ENCODE assay signal across 10 mouse cellular contexts in genomic region chr12:80365345-80365744, GRCm38 (mm10).
DNase-seq lines count a peak whose midpoint lies in the region; ATAC-seq and TF ChIP-seq lines count a peak whose summit lies in the region.
"Had no signal": no experiment of that assay in that cellular context is flagged by ENCODE, and none has a peak within 500 bp of the region (broad histone marks: within the 10 kb centered on the region; RNA-seq: fewer than 3 reads in every experiment).

No protein-coding gene starts in this region.

- H3K4me3 ChIP-seq in embryonic facial prominence, embryonic 12.5 days: no peak overlapping the region
- H3K4me3 ChIP-seq in embryonic facial prominence, embryonic 10.5 days: no peak overlapping the region
- no peak overlapping the region for H3K4me3 ChIP-seq in kidney, postnatal 0 days (replicated peaks; ENCODE audit: low read depth, low read length)
- H3K4me3 ChIP-seq in cortical plate, adult 2 months (ENCODE audit: insufficient read depth, low read length): no peak overlapping the region
- H3K4me3 ChIP-seq in limb, embryonic 12.5 days (replicated peaks): no peak overlapping the region

- no peaks in the 10 kb centered on the region for H3K9me3 ChIP-seq in embryonic facial prominence, embryonic 12.5 days
- H3K9me3 ChIP-seq in embryonic facial prominence, embryonic 10.5 days: no peaks in the 10 kb centered on the region
- no peaks in the 10 kb centered on the region for H3K9me3 ChIP-seq in kidney, postnatal 0 days (replicated peaks; ENCODE audit: low read length)
- no peaks in the 10 kb centered on the region for H3K9me3 ChIP-seq in limb, embryonic 12.5 days

- H3K27me3 ChIP-seq in embryonic facial prominence, embryonic 12.5 days: no peaks in the 10 kb centered on the region
- no peaks in the 10 kb centered on the region for H3K27me3 ChIP-seq in embryonic facial prominence, embryonic 10.5 days (replicated peaks; ENCODE audit: low read depth, poor library complexity, severe bottlenecking)
- H3K27me3 ChIP-seq in kidney, postnatal 0 days (ENCODE audit: insufficient read depth, low read length): no peaks in the 10 kb centered on the region
- no peaks in the 10 kb centered on the region for H3K27me3 ChIP-seq in limb, embryonic 12.5 days

- no peak for ATAC-seq in embryonic facial prominence, embryonic 12.5 days (ENCODE audit: insufficient number of reproducible peaks, insufficient read depth, low FRiP score, low TSS enrichment)
- no peak for ATAC-seq in kidney, postnatal 0 days (replicated peaks; ENCODE audit: low FRiP score, low read depth)
- ATAC-seq in limb, embryonic 12.5 days (ENCODE audit: insufficient number of reproducible peaks, insufficient read depth, low FRiP score, low TSS enrichment, low read depth): no peak

- TF ChIP-seq CTCF in kidney, postnatal 0 days (IDR thresholded peaks at IDR 0.05; ENCODE audit: low read depth): no peak
- TF ChIP-seq CTCF in cortical plate, adult 2 months (IDR thresholded peaks at IDR 0.05; ENCODE audit: extremely low read depth, insufficient read depth, low read length): no peak

- no peak overlapping the region for H3K9ac ChIP-seq in embryonic facial prominence, embryonic 12.5 days
- H3K9ac ChIP-seq in kidney, postnatal 0 days (ENCODE audit: low read depth, low read length): no peak overlapping the region
- H3K9ac ChIP-seq in limb, embryonic 12.5 days (replicated peaks): no peak overlapping the region

- 0 out of 2 replicates have a peak, but pooled peaks cover 10% of the 10 kb centered on the region for H3K36me3 ChIP-seq in embryonic facial prominence, embryonic 12.5 days
- H3K36me3 ChIP-seq in embryonic facial prominence, embryonic 10.5 days (replicated peaks): peaks cover 43% of the 10 kb centered on the region
- peaks cover 7% of the 10 kb centered on the region for H3K36me3 ChIP-seq in kidney, postnatal 0 days (ENCODE audit: insufficient read depth, low read length)
- peaks cover 34% of the 10 kb centered on the region for H3K36me3 ChIP-seq in limb, embryonic 12.5 days

- H3K27ac ChIP-seq in embryonic facial prominence, embryonic 12.5 days: peak overlapping the region; percentile 80
- no peak overlapping the region for H3K27ac ChIP-seq in embryonic facial prominence, embryonic 10.5 days (replicated peaks)
- peak overlapping the region; percentile 75 for H3K27ac ChIP-seq in kidney, postnatal 0 days
- peak overlapping the region; percentile 29; the same call in 1 of the 2 replicates for H3K27ac ChIP-seq in cortical plate, adult 2 months (ENCODE audit: insufficient read depth, low read length)
- peak overlapping the region; percentile 84 for H3K27ac ChIP-seq in limb, embryonic 12.5 days

- H3K4me2 ChIP-seq in embryonic facial prominence, embryonic 12.5 days (replicated peaks): no peak overlapping the region
- H3K4me2 ChIP-seq in kidney, postnatal 0 days (ENCODE audit: low read length): no peak overlapping the region
- H3K4me2 ChIP-seq in limb, embryonic 12.5 days: no peak overlapping the region
- H3K4me2 ChIP-seq: midbrain, embryonic 11.5 days had no signal

- 82% methylated on average over 3 of the region's 3 CpGs for WGBS in embryonic facial prominence, embryonic 12.5 days
- 89% methylated on average over 3 of the region's 3 CpGs for WGBS in embryonic facial prominence, embryonic 10.5 days
- 91% methylated on average over 3 of the region's 3 CpGs for WGBS in kidney, postnatal 0 days
- WGBS in limb, embryonic 12.5 days: 95% methylated on average over 3 of the region's 3 CpGs

- H3K4me1 ChIP-seq in embryonic facial prominence, embryonic 12.5 days: peaks cover 20% of the 10 kb centered on the region
- H3K4me1 ChIP-seq in embryonic facial prominence, embryonic 10.5 days: peaks cover 17% of the 10 kb centered on the region; the same call in 1 of the 2 replicates
- H3K4me1 ChIP-seq in kidney, postnatal 0 days (replicated peaks; ENCODE audit: insufficient read depth, low read length): peaks cover 4% of the 10 kb centered on the region; the same call in 1 of the 2 replicates
- H3K4me1 ChIP-seq in cortical plate, adult 2 months (ENCODE audit: control insufficient read depth, insufficient read depth, low read length): peaks cover 3% of the 10 kb centered on the region
- peaks cover 30% of the 10 kb centered on the region for H3K4me1 ChIP-seq in limb, embryonic 12.5 days (replicated peaks)

- DNase-seq in embryonic facial prominence, embryonic 10.5 days (ENCODE audit: low spot score): no peak
- no peak for DNase-seq in kidney, postnatal 0 days (ENCODE audit: low spot score)
- DNase-seq in kidney, postnatal 25 days: no peak
- DNase-seq in embryo, embryonic 10.5 days (ENCODE audit: low spot score): no peak
- no peak for DNase-seq in natural killer cell, adult 2 months (ENCODE audit: low spot score in 2 of 2)
- DNase-seq: right cerebral cortex, postnatal 25 days had no signal

- no peak for TF ChIP-seq POLR2A in cortical plate, adult 2 months (IDR thresholded peaks at IDR 0.05; ENCODE audit: extremely low read depth, insufficient read depth, low read length)
